Mouse (Mus musculus): ENCODE measurements at regions not wholly inside any gene's neighbourhood (a gene's known extent, or its start where the extent isn't known, plus 50 kb on each side); places are given as distances from the start of the nearest gene placed in this dataset.

- in situ Hi-C loops (cut with MboI, MseI): no loop called here
These were observed 502.1 kb downstream of the Kcnj2 start for GRCm38 (mm10) chr11:111568041-111568440.

- in situ Hi-C loops (cut with MboI, MseI): no loop called here
These were observed 502.9 kb downstream of the Kcnj2 start for GRCm38 (mm10) chr11:111568876-111569275.

- in situ Hi-C loops (cut with MboI, MseI): no loop called here
These were observed 511.9 kb downstream of the Kcnj2 start for GRCm38 (mm10) chr11:111577883-111578282.

- in situ Hi-C loops (cut with MboI, MseI): no loop called here
These were observed 517.0 kb downstream of the Kcnj2 start for GRCm38 (mm10) chr11:111582980-111583379.

- in situ Hi-C loops (cut with MboI, MseI): no loop called here
These were observed 517.6 kb downstream of the Kcnj2 start for GRCm38 (mm10) chr11:111583606-111584005.

- in situ Hi-C loops (cut with MboI, MseI): no loop called here
These were observed 533.5 kb downstream of the Kcnj2 start for GRCm38 (mm10) chr11:111599456-111599855.

- in situ Hi-C loops (cut with MboI, MseI): no loop called here
These were observed 539.2 kb downstream of the Kcnj2 start for GRCm38 (mm10) chr11:111605146-111605545.

- in situ Hi-C loops (cut with MboI, MseI): no loop called here
These were observed 544.6 kb downstream of the Kcnj2 start for GRCm38 (mm10) chr11:111610522-111611015.

- in situ Hi-C loops (cut with MboI, MseI): no loop called here
These were observed 577.6 kb downstream of the Kcnj2 start for GRCm38 (mm10) chr11:111643603-111644002.

- in situ Hi-C loops (cut with MboI, MseI): loop anchor here (5.0 kb wide), 1 partner anchor 69 kb away; no protein-coding TSS in a partner anchor
These were observed 586.9 kb downstream of the Kcnj2 start for GRCm38 (mm10) chr11:111652882-111653281.

- in situ Hi-C loops (cut with MboI, MseI): no loop called here
These were observed 591.8 kb downstream of the Kcnj2 start for GRCm38 (mm10) chr11:111657778-111658177.

GRCm38 (mm10) chr11:111658362-111659309 is 592.7 kb downstream of the Kcnj2 start:
- in situ Hi-C loops (cut with MboI, MseI): no loop called here

GRCm38 (mm10) chr11:111663269-111663668 is 597.3 kb downstream of the Kcnj2 start:
- in situ Hi-C loops (cut with MboI, MseI): no loop called here

- in situ Hi-C loops (cut with MboI, MseI): no loop called here
These were observed 600.4 kb downstream of the Kcnj2 start for GRCm38 (mm10) chr11:111666336-111666735.

- in situ Hi-C loops (cut with MboI, MseI): no loop called here
These were observed 605.9 kb downstream of the Kcnj2 start for GRCm38 (mm10) chr11:111671865-111672264.

GRCm38 (mm10) chr11:111675673-111676072 is 609.7 kb downstream of the Kcnj2 start:
- in situ Hi-C loops (cut with MboI, MseI): no loop called here

- in situ Hi-C loops (cut with MboI, MseI): no loop called here
These were observed 616.4 kb downstream of the Kcnj2 start for GRCm38 (mm10) chr11:111682341-111682740.

GRCm38 (mm10) chr11:111683909-111684308 is 617.9 kb downstream of the Kcnj2 start:
- in situ Hi-C loops (cut with MboI, MseI): no loop called here

- in situ Hi-C loops (cut with MboI, MseI): no loop called here
These were observed 621.8 kb downstream of the Kcnj2 start for GRCm38 (mm10) chr11:111687769-111688168.

GRCm38 (mm10) chr11:111688186-111688860 is 622.4 kb downstream of the Kcnj2 start:
- in situ Hi-C loops (cut with MboI, MseI): no loop called here

- in situ Hi-C loops (cut with MboI, MseI): no loop called here
These were observed 623.9 kb downstream of the Kcnj2 start for GRCm38 (mm10) chr11:111689899-111690298.

- in situ Hi-C loops (cut with MboI, MseI): no loop called here
These were observed 625.5 kb downstream of the Kcnj2 start for GRCm38 (mm10) chr11:111691512-111691911.

Measured in T-helper 2 cell (primary cell).